In genomic region chr9:46029534-46029933, GRCm38 (mm10) we compare ENCODE assay signal across 12 mouse cellular contexts.
"Had no signal": no experiment of that assay in that cellular context is flagged by ENCODE, and none has a peak within 500 bp of the region (broad histone marks: within the 10 kb centered on the region; RNA-seq: fewer than 3 reads in every experiment).

No protein-coding gene starts in this region.

- DNase-seq: kidney, adult 18-20 months; kidney, postnatal 10 days; kidney, postnatal 4 days; lung, postnatal 10 days; right cerebral cortex, postnatal 14 days; thymus, postnatal 4 days had no signal

- H3K4me2 ChIP-seq: liver, embryonic 11.5 days; liver, embryonic 15.5 days; midbrain, embryonic 13.5 days; stomach, embryonic 15.5 days had no signal

- H3K9ac ChIP-seq: liver, embryonic 15.5 days; midbrain, embryonic 13.5 days; stomach, embryonic 15.5 days had no signal

- ATAC-seq: midbrain, embryonic 13.5 days had no signal

- H3K27me3 ChIP-seq: liver, embryonic 15.5 days; midbrain, embryonic 13.5 days; stomach, embryonic 15.5 days had no signal

- H3K36me3 ChIP-seq: liver, embryonic 15.5 days; midbrain, embryonic 13.5 days; stomach, embryonic 15.5 days had no signal

- H3K9me3 ChIP-seq: limb, embryonic 10.5 days; liver, embryonic 15.5 days; midbrain, embryonic 13.5 days; stomach, embryonic 15.5 days had no signal

- H3K27ac ChIP-seq: left cerebral cortex, adult 2 months; limb, embryonic 10.5 days; liver, embryonic 15.5 days; midbrain, embryonic 13.5 days; stomach, embryonic 15.5 days had no signal

- H3K4me3 ChIP-seq: left cerebral cortex, adult 2 months; limb, embryonic 10.5 days; liver, embryonic 15.5 days; midbrain, embryonic 13.5 days; stomach, embryonic 15.5 days had no signal
